Mouse (Mus musculus) MEL (cell line): Measurements from ENCODE around the gene Rtn3.

Experiments
- CTCF ChIP-seq, 3 experiments: IDR thresholded peaks in 2 of 3; conservative IDR thresholded peaks in 1 of 3; 2 replicates each; pipeline ENCODE4 v1.5.1; 2011 to 2012; ENCODE audit warnings: low read length in 3 of 3, low read depth in 2 of 3, mild to moderate bottlenecking in 2 of 3, improper control_type of control experiment in 1 of 3, inconsistent platforms in 1 of 3, mixed read lengths in 1 of 3, moderate library complexity in 1 of 3; ENCODE audit not compliant: control insufficient read depth in 1 of 3, insufficient read depth in 1 of 3, poor library complexity in 1 of 3, severe bottlenecking in 1 of 3
- POLR2A ChIP-seq, 2 experiments: IDR thresholded peaks; 2 replicates each; pipeline ENCODE4 v1.6.1; 2011 to 2012; ENCODE audit warnings: low read length in 2 of 2, mild to moderate bottlenecking in 2 of 2, control low read depth in 1 of 2, improper control_type of control experiment in 1 of 2, low read depth in 1 of 2, moderate library complexity in 1 of 2; ENCODE audit not compliant: control insufficient read depth in 1 of 2, insufficient read depth in 1 of 2, poor library complexity in 1 of 2
- POLR2AphosphoS2 ChIP-seq: IDR thresholded peaks from 2 replicates; pipeline ENCODE4 v1.6.1; 2011; ENCODE audit warnings: low read length, improper control_type of control experiment
- POLR2AphosphoS5 ChIP-seq: IDR thresholded peaks from 2 replicates; pipeline ENCODE4 v1.6.1; 2012; ENCODE audit warnings: low read depth, borderline replicate concordance, mild to moderate bottlenecking, inconsistent platforms, low read length, moderate library complexity, mixed read lengths

DNA sequence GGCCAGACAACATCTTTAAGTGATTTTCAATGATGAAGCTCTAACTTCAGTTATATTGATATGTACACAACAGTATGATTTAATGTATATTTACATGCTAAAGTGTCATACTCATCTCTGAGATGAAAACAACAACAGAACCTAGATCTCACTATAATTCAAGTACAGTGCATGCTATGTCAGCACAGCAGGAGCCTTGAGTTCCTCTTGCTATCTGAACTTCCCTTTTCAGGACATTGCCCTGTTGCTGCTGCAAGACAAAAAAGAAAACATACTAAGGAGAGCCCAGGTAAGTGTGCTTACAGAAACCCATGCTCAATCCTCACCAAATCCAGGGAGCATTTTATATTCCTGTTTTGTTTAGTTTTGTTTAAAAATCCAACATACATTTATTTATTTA lies 44.8 kb downstream of the Rtn3 start:
- no peak for TF ChIP-seq CTCF (IDR thresholded peaks at IDR 0.05 in 2 of 3, conservative IDR thresholded peaks at IDR 0.05 in 1 of 3; ENCODE audit: control insufficient read depth in 1 of 3, insufficient read depth in 1 of 3, low read depth in 2 of 3, low read length in 3 of 3, poor library complexity in 1 of 3, severe bottlenecking in 1 of 3)
- no peak for TF ChIP-seq POLR2AphosphoS5
- TF ChIP-seq POLR2AphosphoS2: no peak
- no peak for TF ChIP-seq POLR2A (IDR thresholded peaks at IDR 0.05; ENCODE audit: control insufficient read depth in 1 of 2, insufficient read depth in 1 of 2, low read depth in 1 of 2, low read length in 2 of 2, poor library complexity in 1 of 2)
